Mouse (Mus musculus) thymus, adult 2 months (tissue): ENCODE measurements around the gene Gal3st3.

Experiments
- CTCF ChIP-seq: fragments of 200-500 bp; IDR thresholded peaks from 2 replicates; pipeline ENCODE4 v1.5.1; 2012; ENCODE audit warnings: mild to moderate bottlenecking, control low read depth, low read length, moderate library complexity, borderline replicate concordance; ENCODE audit not compliant: control insufficient read depth, poor library complexity, insufficient read depth; ENCODE audit errors: extremely low read depth
- POLR2A ChIP-seq: fragments of 200-500 bp; IDR thresholded peaks from 2 replicates; pipeline ENCODE4 v1.6.1; 2012; ENCODE audit warnings: mild to moderate bottlenecking, low read length, control low read depth, moderate library complexity; ENCODE audit not compliant: control insufficient read depth, poor library complexity, insufficient read depth; ENCODE audit errors: extremely low read depth

DNA sequence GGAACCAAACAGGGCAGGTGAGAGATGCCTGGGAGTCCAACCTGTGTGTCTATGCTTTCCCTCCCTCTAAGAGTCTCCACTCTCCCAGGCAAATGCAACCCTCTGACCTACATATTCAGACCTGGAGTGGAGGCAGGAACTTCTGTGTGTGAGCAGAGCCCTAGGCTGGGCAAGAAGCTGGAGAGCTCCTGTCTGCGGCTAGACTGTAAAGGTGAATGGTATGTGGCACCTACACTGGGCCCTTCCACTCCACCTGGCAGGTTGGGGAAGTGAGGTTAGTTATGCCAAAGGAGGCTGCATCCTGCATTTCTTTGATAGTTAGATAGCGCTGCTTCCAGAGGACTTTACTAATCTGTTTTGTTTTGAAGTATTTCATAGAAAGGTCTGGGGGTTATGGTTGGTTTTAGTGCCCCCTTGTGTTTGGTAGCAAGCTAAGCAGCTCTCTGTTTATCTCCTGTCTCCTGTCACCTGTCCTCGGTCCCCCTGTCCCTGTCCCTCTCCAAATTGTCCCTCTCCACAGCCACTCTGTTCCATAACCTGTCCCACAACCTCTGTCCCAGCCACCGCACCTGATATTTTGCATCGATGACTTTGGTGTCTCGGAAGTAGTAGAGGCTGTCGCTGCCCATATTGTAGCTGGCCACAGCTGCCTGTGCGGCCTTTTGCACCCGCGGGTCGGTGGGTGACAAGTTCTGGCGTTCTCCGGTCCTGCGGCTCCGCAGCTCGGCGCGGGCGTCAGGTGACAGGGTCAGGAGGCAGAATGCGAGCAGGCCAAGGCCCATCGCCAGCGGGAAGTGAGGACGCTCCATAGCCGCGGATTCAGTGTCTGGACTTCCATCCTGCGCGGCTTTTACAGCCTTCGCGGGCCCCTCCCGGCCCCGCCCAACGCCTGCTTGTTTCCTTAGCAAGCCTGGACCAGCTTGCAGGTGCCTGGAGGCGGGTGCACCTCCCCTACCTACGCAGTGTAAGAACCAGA lies 50.7 kb downstream of the Gal3st3 start:
- 0 out of 2 replicates have a peak, but pooled peaks have one; percentile 18 for TF ChIP-seq POLR2A
- TF ChIP-seq CTCF = peak; percentile 26; the same call in 1 of the 2 replicates
